Mouse (Mus musculus) forelimb bud, embryonic 11.5 days (tissue): Measurements from ENCODE around the gene Serpina9.
"Not testable (repeated sequence)": the region's sequence is repeated elsewhere in the genome, so short reads cannot be mapped to it uniquely, and the experiment has no call there.

ENCODE experiments used
- DNase-seq: peaks from one replicate; pipeline ENCODE4 v3.0.0-alpha.2; 2012; ENCODE audit warnings: low read depth, low spot score

The Serpina9 gene

GRCm38 (mm10) chr12:103989857-103990256 is 23.7 kb downstream of the Serpina9 start, which contains the start of gene Serpina11:
Gene Serpina11, minus strand, starts transcription at chr12:103989957.
- DNase-seq: no peak

- no peak for DNase-seq
Observed at GRCm38 (mm10) chr12:103989514-103989767, 24.1 kb downstream of the Serpina9 start.

GRCm38 (mm10) chr12:103988754-103989513 is 24.6 kb downstream of the Serpina9 start:
- no peak for DNase-seq

GRCm38 (mm10) chr12:103985868-103986267 is 27.7 kb downstream of the Serpina9 start:
- DNase-seq: no peak

GRCm38 (mm10) chr12:103984935-103985334 is 28.6 kb downstream of the Serpina9 start:
- peak; percentile 35 for DNase-seq

- DNase-seq: no peak
Observed at GRCm38 (mm10) chr12:103981646-103982360, 31.8 kb downstream of the Serpina9 start.

GRCm38 (mm10) chr12:103978294-103978693 is 35.3 kb downstream of the Serpina9 start:
- DNase-seq: no peak

GRCm38 (mm10) chr12:103977846-103978245 is 35.7 kb downstream of the Serpina9 start:
- DNase-seq: no peak

- no peak for DNase-seq
Observed at GRCm38 (mm10) chr12:103977060-103977459, 36.5 kb downstream of the Serpina9 start.

GRCm38 (mm10) chr12:103971080-103971479 is 42.5 kb downstream of the Serpina9 start:
- DNase-seq: no peak

GRCm38 (mm10) chr12:103969577-103970116 is 43.9 kb downstream of the Serpina9 start:
- no peak for DNase-seq

GRCm38 (mm10) chr12:103966761-103967160 is 46.8 kb downstream of the Serpina9 start:
- DNase-seq: no peak

- DNase-seq: no peak
Observed at GRCm38 (mm10) chr12:103963288-103963687, 50.3 kb downstream of the Serpina9 start.

- DNase-seq: no peak
Observed at GRCm38 (mm10) chr12:103962860-103963259, 50.7 kb downstream of the Serpina9 start.

GRCm38 (mm10) chr12:103962337-103962736 is 51.2 kb downstream of the Serpina9 start:
- DNase-seq: no peak

- no peak for DNase-seq
Observed at GRCm38 (mm10) chr12:103961716-103962115, 51.8 kb downstream of the Serpina9 start.

- DNase-seq: no peak
Observed at GRCm38 (mm10) chr12:103958798-103959197, 54.8 kb downstream of the Serpina9 start, which contains the start of gene Serpina1e. Gene Serpina1e, minus strand, starts transcription at chr12:103958975.

- not testable (repeated sequence) for DNase-seq
Observed at GRCm38 (mm10) chr12:103956555-103956954, 57.0 kb downstream of the Serpina9 start.

- not testable (repeated sequence) for DNase-seq
Observed at GRCm38 (mm10) chr12:103952972-103953371, 60.6 kb downstream of the Serpina9 start.

GRCm38 (mm10) chr12:103946243-103946642 is 67.3 kb downstream of the Serpina9 start:
- DNase-seq: no peak
